Mouse (Mus musculus) stomach, embryonic 16.5 days (tissue): ENCODE measurements around the gene Gm11096. TPM values are rescaled to one million over a fixed set of nuclear protein-coding genes. Genes with fewer than 3 reads are reported as not detected.

Experiments used
- ATAC-seq: fragments of 200-750 bp; cut with Nextera tagmentation; 2 replicates; pipeline ENCODE4 v1.8.0; 2017; ENCODE audit warnings: moderate number of reproducible peaks, moderate TSS enrichment; ENCODE audit not compliant: insufficient read depth, low FRiP score
- H3K27ac ChIP-seq: fragments of 300-500 bp; sonication (generic); 2 replicates; pipeline ENCODE4 v1.5.1; 2014; ENCODE audit warnings: low read length
- H3K27me3 ChIP-seq: fragments of 300-500 bp; sonication (generic); 2 replicates; pipeline ENCODE4 v1.6.1; 2014; ENCODE audit warnings: low read length, control low read depth, mixed read lengths; ENCODE audit not compliant: control insufficient read depth, insufficient read depth
- H3K36me3 ChIP-seq: fragments of 300-500 bp; sonication (generic); 2 replicates; pipeline ENCODE4 v1.6.1; 2014; ENCODE audit warnings: low read length; ENCODE audit not compliant: control insufficient read depth, insufficient read depth
- H3K4me1 ChIP-seq: fragments of 300-500 bp; sonication (generic); 2 replicates; pipeline ENCODE4 v1.6.1; 2014; ENCODE audit warnings: low read length, control low read depth, mixed read lengths; ENCODE audit not compliant: control insufficient read depth, insufficient read depth
- H3K4me2 ChIP-seq: fragments of 300-500 bp; sonication (generic); 2 replicates; pipeline ENCODE4 v1.6.1; 2014; ENCODE audit warnings: low read depth, low read length, mixed read lengths
- H3K4me3 ChIP-seq: fragments of 300-500 bp; sonication (generic); replicated peaks from 2 replicates; pipeline ENCODE4 v1.5.1; 2014; ENCODE audit warnings: mild to moderate bottlenecking, low read length
- H3K9ac ChIP-seq: fragments of 300-500 bp; sonication (generic); 2 replicates; pipeline ENCODE4 v1.6.1; 2014; ENCODE audit warnings: low read length
- H3K9me3 ChIP-seq: fragments of 300-500 bp; sonication (generic); replicated peaks from 2 replicates; pipeline ENCODE4 v1.6.1; 2016; ENCODE audit warnings: low read length, control low read depth; ENCODE audit not compliant: control insufficient read depth
- WGBS: fragments of 180-500 bp; shearing (Covaris S2); extraction: QIAGEN DNeasy Blood & Tissue Kit; methylation state at CpG from one replicate; pipeline ENCODE4 v1.1.7; 2014; 5-methylcytosine and 5-hydroxymethylcytosine counted together
- polyA plus RNA-seq: library from polyadenylated mRNA; unstranded; fragments of >200 nt; fragmentation: Nextera tagmentation; extraction: Ambion mirVana; gene quantifications from 2 replicates; pipeline ENCODE4 v1.2.1, GENCODE M21; 2015

Gm11096 gene
- polyA plus RNA-seq, 1 experiment from 2014 or later: not detected

- Histone ChIP-seq H3K4me1 (no peaks in the 10 kb centered on the region), H3K27me3 (no peaks in the 10 kb centered on the region), H3K36me3 (no peaks in the 10 kb centered on the region), H3K9ac (no peak overlapping the region), H3K9me3 (no peaks in the 10 kb centered on the region), H3K4me3 (no peak overlapping the region), H3K27ac (no peak overlapping the region), H3K4me2 (no peak overlapping the region)
- ATAC-seq: no peak
- WGBS: 86% methylated on average over 6 of the region's 6 CpGs
Observed at GRCm38 (mm10) chr17:81416361-81417114, 25.0 kb upstream of the Gm11096 start.

GRCm38 (mm10) chr17:81419802-81420459 lies 21.6 kb upstream of the Gm11096 start:
- Histone ChIP-seq H3K4me3 (no peak overlapping the region), H3K27me3 (no peaks in the 10 kb centered on the region), H3K36me3 (no peaks in the 10 kb centered on the region), H3K4me1 (no peaks in the 10 kb centered on the region), H3K27ac (no peak overlapping the region), H3K4me2 (no peak overlapping the region), H3K9ac (no peak overlapping the region), H3K9me3 (no peaks in the 10 kb centered on the region)
- ATAC-seq: no peak
- WGBS: 69% methylated on average over 10 of the region's 10 CpGs

GRCm38 (mm10) chr17:81424256-81424912 lies 17.2 kb upstream of the Gm11096 start:
- H3K27me3 ChIP-seq: no peaks in the 10 kb centered on the region
- no peak overlapping the region for H3K9ac ChIP-seq
- WGBS: 60% methylated on average over 10 of the region's 10 CpGs
- ATAC-seq: no peak; the same call in 1 of the 2 replicates
- H3K27ac ChIP-seq: no peak overlapping the region
- H3K36me3 ChIP-seq: no peaks in the 10 kb centered on the region
- H3K4me1 ChIP-seq: 0 out of 2 replicates have a peak, but pooled peaks cover 2% of the 10 kb centered on the region
- no peak overlapping the region for H3K4me3 ChIP-seq
- H3K9me3 ChIP-seq: no peaks in the 10 kb centered on the region
- no peak overlapping the region for H3K4me2 ChIP-seq

- WGBS: 90% methylated on average over 7 of the region's 7 CpGs
Observed at GRCm38 (mm10) chr17:81427245-81427644, 14.3 kb upstream of the Gm11096 start.

GRCm38 (mm10) chr17:81432733-81433132 lies 8.8 kb upstream of the Gm11096 start:
- ATAC-seq: no peak
- no peak overlapping the region for H3K9ac ChIP-seq
- H3K27ac ChIP-seq: no peak overlapping the region
- H3K4me3 ChIP-seq: no peak overlapping the region
- no peaks in the 10 kb centered on the region for H3K9me3 ChIP-seq
- H3K36me3 ChIP-seq: no peaks in the 10 kb centered on the region
- no peak overlapping the region for H3K4me2 ChIP-seq
- H3K27me3 ChIP-seq: no peaks in the 10 kb centered on the region
- H3K4me1 ChIP-seq: 0 out of 2 replicates have a peak, but pooled peaks cover 2% of the 10 kb centered on the region
- WGBS: 73% methylated on average over 2 of the region's 2 CpGs

More at GRCm38 (mm10) chr17:81427245-81427644, 14.3 kb upstream of the Gm11096 start:
- H3K36me3 ChIP-seq: no peaks in the 10 kb centered on the region
- H3K9me3 ChIP-seq: no peaks in the 10 kb centered on the region
- H3K27me3 ChIP-seq: no peaks in the 10 kb centered on the region
- H3K27ac ChIP-seq: no peak overlapping the region
- no peak overlapping the region for H3K4me2 ChIP-seq
- 0 out of 2 replicates have a peak, but pooled peaks cover 2% of the 10 kb centered on the region for H3K4me1 ChIP-seq
- ATAC-seq: no peak
- H3K4me3 ChIP-seq: no peak overlapping the region
- no peak overlapping the region for H3K9ac ChIP-seq

GRCm38 (mm10) chr17:81433148-81433547 lies 8.4 kb upstream of the Gm11096 start:
- no peak overlapping the region for H3K9ac ChIP-seq
- H3K27ac ChIP-seq: no peak overlapping the region
- H3K4me1 ChIP-seq: 0 out of 2 replicates have a peak, but pooled peaks cover 2% of the 10 kb centered on the region
- no peak for ATAC-seq
- H3K36me3 ChIP-seq: no peaks in the 10 kb centered on the region
- H3K9me3 ChIP-seq: no peaks in the 10 kb centered on the region
- 43% methylated on average over 5 of the region's 5 CpGs for WGBS
- H3K4me2 ChIP-seq: no peak overlapping the region
- H3K27me3 ChIP-seq: no peaks in the 10 kb centered on the region
- H3K4me3 ChIP-seq: no peak overlapping the region

- Histone ChIP-seq H3K9me3 (no peaks in the 10 kb centered on the region), H3K9ac (no peak overlapping the region), H3K4me3 (no peak overlapping the region), H3K4me1 (no peaks in the 10 kb centered on the region), H3K27me3 (no peaks in the 10 kb centered on the region), H3K4me2 (no peak overlapping the region), H3K27ac (no peak overlapping the region), H3K36me3 (no peaks in the 10 kb centered on the region)
- ATAC-seq: no peak
- 70% methylated on average over 3 of the region's 3 CpGs for WGBS
Observed at GRCm38 (mm10) chr17:81455269-81455668, 13.7 kb downstream of the Gm11096 start.

GRCm38 (mm10) chr17:81455977-81456376 lies 14.4 kb downstream of the Gm11096 start:
- H3K4me3 ChIP-seq: no peak overlapping the region
- H3K27me3 ChIP-seq: no peaks in the 10 kb centered on the region
- no peaks in the 10 kb centered on the region for H3K4me1 ChIP-seq
- no peaks in the 10 kb centered on the region for H3K36me3 ChIP-seq
- ATAC-seq: no peak
- H3K27ac ChIP-seq: no peak overlapping the region
- WGBS: 84% methylated on average over 7 of the region's 7 CpGs
- H3K9me3 ChIP-seq: no peaks in the 10 kb centered on the region
- H3K9ac ChIP-seq: no peak overlapping the region
- no peak overlapping the region for H3K4me2 ChIP-seq

GRCm38 (mm10) chr17:81459379-81459778 lies 17.8 kb downstream of the Gm11096 start:
- no peaks in the 10 kb centered on the region for H3K27me3 ChIP-seq
- H3K4me1 ChIP-seq: no peaks in the 10 kb centered on the region
- H3K27ac ChIP-seq: no peak overlapping the region
- no peak overlapping the region for H3K4me2 ChIP-seq
- H3K36me3 ChIP-seq: no peaks in the 10 kb centered on the region
- H3K9ac ChIP-seq: no peak overlapping the region
- ATAC-seq: no peak
- H3K4me3 ChIP-seq: no peak overlapping the region
- 83% methylated on average over 3 of the region's 3 CpGs for WGBS
- no peaks in the 10 kb centered on the region for H3K9me3 ChIP-seq
